Mouse (Mus musculus): ENCODE data around the gene Csf1. TPM values are rescaled to one million over a fixed set of nuclear protein-coding genes. Genes with fewer than 3 reads are reported as not detected.

Csf1 gene
- total RNA-seq, 1 experiment: 34.0 TPM

DNA sequence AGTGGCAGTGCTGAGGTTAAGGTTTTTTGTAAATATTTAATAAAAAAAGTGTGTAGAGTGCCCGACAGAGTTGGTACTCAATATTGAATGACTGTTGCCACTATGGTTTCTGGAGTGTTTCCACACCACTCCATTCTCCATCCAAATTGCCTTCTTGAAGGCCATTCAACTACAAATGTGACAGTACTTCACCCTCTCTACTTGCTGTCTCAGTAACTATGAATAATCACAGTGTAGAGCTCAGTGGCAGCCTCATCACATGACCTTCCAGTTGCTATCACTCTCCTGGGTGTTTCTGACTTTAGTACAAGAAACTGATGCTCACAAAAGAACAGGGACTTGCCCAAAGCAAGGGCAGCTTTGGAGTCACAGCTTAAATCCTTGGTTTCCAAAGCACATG is 44.3 kb downstream of the Csf1 start:
- H3K9ac ChIP-seq (ENCODE audit: insufficient read depth, low read depth, low read length, poor library complexity, severe bottlenecking): no peak overlapping the region
- TF ChIP-seq HCFC1 (IDR thresholded peaks at IDR 0.05; ENCODE audit: borderline replicate concordance, insufficient read depth, low read length) (no peak), MAFK (IDR thresholded peaks at IDR 0.05; ENCODE audit: insufficient read depth, low read depth, low read length) (no peak), ZNF384 (IDR thresholded peaks at IDR 0.05; ENCODE audit: low read depth, low read length) (no peak), ZC3H11A (IDR thresholded peaks at IDR 0.05; ENCODE audit: borderline replicate concordance, low read depth, low read length) (no peak), CHD2 (IDR thresholded peaks at IDR 0.05; ENCODE audit: low read depth, low read length) (no peak)
- H3K4me3 ChIP-seq (ENCODE audit: insufficient read depth in 1 of 2, low read depth in 1 of 2, low read length in 2 of 2, poor library complexity in 1 of 2, severe bottlenecking in 1 of 2): no peak overlapping the region
- in situ Hi-C loops (cut with MboI; ENCODE audit: low sequenced_read_pairs in 2 of 2, unreplicated experiment in 2 of 2): no loop called here
- peaks cover 0 to 2% of the 10 kb centered on the region in 2 experiments; a peak in 1 of 4 replicates for H3K4me1 ChIP-seq (ENCODE audit: control insufficient read depth in 2 of 2, insufficient read depth in 2 of 2, low read length in 2 of 2, poor library complexity in 1 of 2)
- no peak for DNase-seq (ENCODE audit: low read depth, low spot score)
- H3K27ac ChIP-seq (ENCODE audit: insufficient read depth, low read depth, low read length, poor library complexity, severe bottlenecking): no peak overlapping the region
- no peaks in the 10 kb centered on the region for H3K9me3 ChIP-seq (ENCODE audit: control insufficient read depth, insufficient read depth, low read depth, low read length)
- no peaks in the 10 kb centered on the region for H3K36me3 ChIP-seq (ENCODE audit: control insufficient read depth, insufficient read depth, low read length, poor library complexity, severe bottlenecking)

DNA sequence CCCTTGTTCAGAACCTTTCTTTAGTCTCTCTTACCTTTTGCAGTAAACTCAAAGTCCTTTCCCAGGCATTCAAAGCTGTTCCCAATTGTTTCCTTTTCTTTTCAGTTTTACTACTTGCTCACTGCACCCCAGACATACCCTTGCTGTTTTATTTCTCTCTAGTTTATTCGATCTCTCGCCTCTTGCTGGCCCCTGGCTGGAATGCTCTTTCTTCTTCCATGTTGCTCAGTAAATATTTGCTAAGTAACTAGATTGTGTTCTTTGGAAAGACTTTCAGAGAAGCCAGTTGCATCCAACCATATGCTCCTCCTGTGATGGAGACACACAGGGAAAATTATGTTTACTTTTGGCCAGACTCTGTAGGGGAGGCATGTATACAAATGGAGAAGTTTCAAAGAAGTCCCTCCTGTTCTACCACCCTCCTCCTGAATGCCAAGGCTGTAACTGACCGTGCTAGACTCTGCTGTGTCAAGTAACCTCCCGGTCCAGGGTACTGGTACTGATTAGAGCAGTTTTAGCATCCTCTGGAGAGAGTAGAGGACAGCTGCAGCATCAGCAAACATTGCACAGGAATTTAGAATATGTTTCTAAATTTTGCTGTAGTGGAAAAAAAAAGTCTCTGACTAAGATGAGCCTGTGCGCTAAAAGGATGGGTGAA is 45.9 kb downstream of the Csf1 start:
- H3K9me3 ChIP-seq (ENCODE audit: control insufficient read depth, insufficient read depth, low read depth, low read length): no peaks in the 10 kb centered on the region
- H3K4me1 ChIP-seq (ENCODE audit: control insufficient read depth in 2 of 2, insufficient read depth in 2 of 2, low read length in 2 of 2, poor library complexity in 1 of 2): peaks cover 0 to 2% of the 10 kb centered on the region in 2 experiments; a peak in 1 of 4 replicates
- H3K4me3 ChIP-seq (ENCODE audit: insufficient read depth in 1 of 2, low read depth in 1 of 2, low read length in 2 of 2, poor library complexity in 1 of 2, severe bottlenecking in 1 of 2): no peak overlapping the region
- in situ Hi-C loops (cut with MboI; ENCODE audit: low sequenced_read_pairs in 2 of 2, unreplicated experiment in 2 of 2): no loop called here
- H3K9ac ChIP-seq (ENCODE audit: insufficient read depth, low read depth, low read length, poor library complexity, severe bottlenecking): no peak overlapping the region
- H3K27ac ChIP-seq (ENCODE audit: insufficient read depth, low read depth, low read length, poor library complexity, severe bottlenecking): no peak overlapping the region
- TF ChIP-seq ZC3H11A (IDR thresholded peaks at IDR 0.05; ENCODE audit: borderline replicate concordance, low read depth, low read length): no peak
- no peak for TF ChIP-seq HCFC1 (IDR thresholded peaks at IDR 0.05; ENCODE audit: borderline replicate concordance, insufficient read depth, low read length)
- TF ChIP-seq ZNF384 (IDR thresholded peaks at IDR 0.05; ENCODE audit: low read depth, low read length): no peak
- TF ChIP-seq MAFK (IDR thresholded peaks at IDR 0.05; ENCODE audit: insufficient read depth, low read depth, low read length): no peak
- no peak for TF ChIP-seq CHD2 (IDR thresholded peaks at IDR 0.05; ENCODE audit: low read depth, low read length)
- no peaks in the 10 kb centered on the region for H3K36me3 ChIP-seq (ENCODE audit: control insufficient read depth, insufficient read depth, low read length, poor library complexity, severe bottlenecking)
- DNase-seq (ENCODE audit: low read depth, low spot score): no peak

DNA sequence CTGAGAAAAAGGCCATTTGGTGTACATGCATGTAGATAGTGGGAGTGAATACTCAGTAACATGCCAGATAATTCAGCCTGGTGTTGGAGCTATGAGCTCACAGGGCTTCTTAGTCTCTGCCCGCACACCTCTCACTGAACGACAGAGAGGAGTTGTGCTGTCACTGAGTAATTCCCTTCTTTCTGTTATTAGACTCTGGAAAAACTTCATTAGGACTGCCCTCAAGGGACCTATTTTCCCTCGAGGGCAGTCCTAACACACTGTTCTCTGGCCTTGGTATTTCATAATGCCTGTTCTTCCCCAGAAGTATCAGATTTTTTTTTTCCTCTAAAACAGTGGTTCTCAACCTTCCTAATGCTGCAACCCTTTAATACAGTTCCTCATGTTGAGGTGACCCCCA is 48.2 kb downstream of the Csf1 start:
- DNase-seq (ENCODE audit: low read depth, low spot score): no peak
- H3K27ac ChIP-seq (ENCODE audit: insufficient read depth, low read depth, low read length, poor library complexity, severe bottlenecking): no peak overlapping the region
- in situ Hi-C loops (cut with MboI; ENCODE audit: low sequenced_read_pairs in 2 of 2, unreplicated experiment in 2 of 2): no loop called here

DNA sequence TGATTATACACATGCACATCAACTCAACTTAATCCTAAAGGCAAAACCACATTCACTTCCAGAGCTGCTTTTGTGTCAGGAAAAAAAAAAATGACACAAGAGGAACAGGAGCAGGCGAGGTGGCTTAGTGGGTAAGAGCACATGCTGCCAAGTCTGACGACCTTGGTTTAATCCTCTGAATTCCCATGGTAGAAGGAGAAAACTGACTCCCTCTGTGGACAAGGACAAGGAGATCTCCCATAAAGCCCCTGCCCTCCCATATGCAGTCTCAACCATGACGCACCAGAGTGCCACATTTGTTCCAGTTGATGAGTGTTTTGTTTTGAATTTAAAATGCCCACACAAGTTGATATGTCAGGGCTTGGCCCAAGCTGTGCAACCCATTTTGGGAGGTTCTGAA is 51.1 kb downstream of the Csf1 start:
- H3K4me1 ChIP-seq (ENCODE audit: control insufficient read depth in 2 of 2, insufficient read depth in 2 of 2, low read length in 2 of 2, poor library complexity in 1 of 2): peaks cover 0 to 2% of the 10 kb centered on the region in 2 experiments; a peak in 1 of 4 replicates
- DNase-seq (ENCODE audit: low read depth, low spot score): no peak
- H3K4me3 ChIP-seq (ENCODE audit: insufficient read depth in 1 of 2, low read depth in 1 of 2, low read length in 2 of 2, poor library complexity in 1 of 2, severe bottlenecking in 1 of 2): no peak overlapping the region
- TF ChIP-seq HCFC1 (IDR thresholded peaks at IDR 0.05; ENCODE audit: borderline replicate concordance, insufficient read depth, low read length) (no peak), CHD2 (IDR thresholded peaks at IDR 0.05; ENCODE audit: low read depth, low read length) (no peak)
- in situ Hi-C loops (cut with MboI; ENCODE audit: low sequenced_read_pairs in 2 of 2, unreplicated experiment in 2 of 2): no loop called here
- no peaks in the 10 kb centered on the region for H3K36me3 ChIP-seq (ENCODE audit: control insufficient read depth, insufficient read depth, low read length, poor library complexity, severe bottlenecking)
- H3K9me3 ChIP-seq (ENCODE audit: control insufficient read depth, insufficient read depth, low read depth, low read length): no peaks in the 10 kb centered on the region
- H3K9ac ChIP-seq (ENCODE audit: insufficient read depth, low read depth, low read length, poor library complexity, severe bottlenecking): no peak overlapping the region
- no peak overlapping the region for H3K27ac ChIP-seq (ENCODE audit: insufficient read depth, low read depth, low read length, poor library complexity, severe bottlenecking)

More for the DNA sequence above, 48.2 kb downstream of the Csf1 start:
- Histone ChIP-seq H3K9me3 (ENCODE audit: control insufficient read depth, insufficient read depth, low read depth, low read length) (no peaks in the 10 kb centered on the region), H3K36me3 (ENCODE audit: control insufficient read depth, insufficient read depth, low read length, poor library complexity, severe bottlenecking) (no peaks in the 10 kb centered on the region), H3K4me3 (ENCODE audit: insufficient read depth in 1 of 2, low read depth in 1 of 2, low read length in 2 of 2, poor library complexity in 1 of 2, severe bottlenecking in 1 of 2) (no peak overlapping the region), H3K9ac (ENCODE audit: insufficient read depth, low read depth, low read length, poor library complexity, severe bottlenecking) (no peak overlapping the region), H3K4me1 (ENCODE audit: control insufficient read depth in 2 of 2, insufficient read depth in 2 of 2, low read length in 2 of 2, poor library complexity in 1 of 2) (peaks cover 0 to 2% of the 10 kb centered on the region in 2 experiments; a peak in 1 of 4 replicates)
- TF ChIP-seq ZC3H11A (IDR thresholded peaks at IDR 0.05; ENCODE audit: borderline replicate concordance, low read depth, low read length) (no peak), CHD2 (IDR thresholded peaks at IDR 0.05; ENCODE audit: low read depth, low read length) (no peak), HCFC1 (IDR thresholded peaks at IDR 0.05; ENCODE audit: borderline replicate concordance, insufficient read depth, low read length) (no peak), MAFK (IDR thresholded peaks at IDR 0.05; ENCODE audit: insufficient read depth, low read depth, low read length) (no peak), ZNF384 (IDR thresholded peaks at IDR 0.05; ENCODE audit: low read depth, low read length) (no peak)

DNA sequence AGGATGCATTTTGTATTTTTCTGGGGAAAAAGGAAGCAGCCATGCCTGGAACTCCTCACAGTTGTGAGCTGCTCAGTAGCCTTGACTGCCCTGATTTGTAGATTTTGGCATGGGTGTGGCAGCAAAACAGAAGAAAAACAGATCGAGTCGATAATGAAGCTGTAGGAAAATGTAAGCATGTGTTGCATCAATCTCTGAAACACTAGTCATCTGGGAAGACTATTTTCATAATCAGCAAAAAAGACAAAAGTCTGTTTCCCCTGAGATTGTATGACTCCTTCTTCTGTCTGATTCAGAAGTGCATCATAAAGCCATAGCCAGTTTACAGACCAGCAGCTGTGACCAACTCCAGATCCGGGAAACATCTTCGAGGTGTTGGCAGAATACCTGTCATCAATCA is 53.0 kb downstream of the Csf1 start:
- Histone ChIP-seq H3K27ac (ENCODE audit: insufficient read depth, low read depth, low read length, poor library complexity, severe bottlenecking) (no peak overlapping the region), H3K9ac (ENCODE audit: insufficient read depth, low read depth, low read length, poor library complexity, severe bottlenecking) (no peak overlapping the region), H3K9me3 (ENCODE audit: control insufficient read depth, insufficient read depth, low read depth, low read length) (no peaks in the 10 kb centered on the region), H3K4me3 (ENCODE audit: insufficient read depth in 1 of 2, low read depth in 1 of 2, low read length in 2 of 2, poor library complexity in 1 of 2, severe bottlenecking in 1 of 2) (no peak overlapping the region), H3K4me1 (ENCODE audit: control insufficient read depth in 2 of 2, insufficient read depth in 2 of 2, low read length in 2 of 2, poor library complexity in 1 of 2) (no peaks in the 10 kb centered on the region), H3K36me3 (ENCODE audit: control insufficient read depth, insufficient read depth, low read length, poor library complexity, severe bottlenecking) (no peaks in the 10 kb centered on the region)
- no peak for DNase-seq (ENCODE audit: low read depth, low spot score)
- in situ Hi-C loops (cut with MboI; ENCODE audit: low sequenced_read_pairs in 2 of 2, unreplicated experiment in 2 of 2): no loop called here
- TF ChIP-seq ZNF384 (IDR thresholded peaks at IDR 0.05; ENCODE audit: low read depth, low read length) (no peak), MAFK (IDR thresholded peaks at IDR 0.05; ENCODE audit: insufficient read depth, low read depth, low read length) (no peak), HCFC1 (IDR thresholded peaks at IDR 0.05; ENCODE audit: borderline replicate concordance, insufficient read depth, low read length) (no peak), ZC3H11A (IDR thresholded peaks at IDR 0.05; ENCODE audit: borderline replicate concordance, low read depth, low read length) (no peak), CHD2 (IDR thresholded peaks at IDR 0.05; ENCODE audit: low read depth, low read length) (no peak)
